Mouse (Mus musculus) kidney, postnatal 25 days (tissue): ENCODE results near the gene Gm49450.
"Not testable (repeated sequence)": the region's sequence is repeated elsewhere in the genome, so short reads cannot be mapped to it uniquely, and the experiment has no call there.

ENCODE experiments used
- DNase-seq, 2 experiments: peaks; one replicate each; pipeline ENCODE4 v3.0.0; 2021; ENCODE audit warnings: mixed read lengths in 2 of 2

Gm49450 gene

GRCm38 (mm10) chr15:98985240-98985981 is 32.1 kb upstream of the Gm49450 start:
- peak; percentile 87 to 91 for DNase-seq

GRCm38 (mm10) chr15:98984681-98985080 is 31.3 kb upstream of the Gm49450 start:
- DNase-seq: peak in 1 of 2 experiments; percentile 25

- DNase-seq: no peak
Measured at GRCm38 (mm10) chr15:98983431-98984081, 30.2 kb upstream of the Gm49450 start.

- DNase-seq: no peak
Measured at GRCm38 (mm10) chr15:98982100-98982499, 28.7 kb upstream of the Gm49450 start.

GRCm38 (mm10) chr15:98980012-98980614 is 26.8 kb upstream of the Gm49450 start:
- DNase-seq: no peak

- no peak for DNase-seq
Measured at GRCm38 (mm10) chr15:98978409-98979172, 25.2 kb upstream of the Gm49450 start.

- DNase-seq: peak; percentile 92 to 94
Measured at GRCm38 (mm10) chr15:98977759-98978408, 24.5 kb upstream of the Gm49450 start.

- peak; percentile 66 to 68 for DNase-seq
Measured at GRCm38 (mm10) chr15:98976763-98977758, 23.7 kb upstream of the Gm49450 start.

- DNase-seq: peak; percentile 35 to 79
Measured at GRCm38 (mm10) chr15:98973015-98973614, 19.8 kb upstream of the Gm49450 start.

- DNase-seq: not testable (repeated sequence)
Measured at GRCm38 (mm10) chr15:98971576-98972320, 18.4 kb upstream of the Gm49450 start.

GRCm38 (mm10) chr15:98971111-98971510 is 17.8 kb upstream of the Gm49450 start:
- DNase-seq: no peak

- DNase-seq: no peak
Measured at GRCm38 (mm10) chr15:98969372-98970101, 16.2 kb upstream of the Gm49450 start.

GRCm38 (mm10) chr15:98968701-98969371 is 15.5 kb upstream of the Gm49450 start:
- peak; percentile 43 to 49 for DNase-seq

- DNase-seq: no peak
Measured at GRCm38 (mm10) chr15:98959531-98959930, 6.2 kb upstream of the Gm49450 start.

GRCm38 (mm10) chr15:98958901-98959420 is 5.6 kb upstream of the Gm49450 start:
- no peak for DNase-seq

GRCm38 (mm10) chr15:98957475-98957874 is 4.1 kb upstream of the Gm49450 start:
- DNase-seq: no peak

GRCm38 (mm10) chr15:98956000-98956399 is 2.6 kb upstream of the Gm49450 start:
- no peak for DNase-seq

- no peak for DNase-seq
Measured at GRCm38 (mm10) chr15:98955324-98955723, 2.0 kb upstream of the Gm49450 start.
